In the genomic region with DNA sequence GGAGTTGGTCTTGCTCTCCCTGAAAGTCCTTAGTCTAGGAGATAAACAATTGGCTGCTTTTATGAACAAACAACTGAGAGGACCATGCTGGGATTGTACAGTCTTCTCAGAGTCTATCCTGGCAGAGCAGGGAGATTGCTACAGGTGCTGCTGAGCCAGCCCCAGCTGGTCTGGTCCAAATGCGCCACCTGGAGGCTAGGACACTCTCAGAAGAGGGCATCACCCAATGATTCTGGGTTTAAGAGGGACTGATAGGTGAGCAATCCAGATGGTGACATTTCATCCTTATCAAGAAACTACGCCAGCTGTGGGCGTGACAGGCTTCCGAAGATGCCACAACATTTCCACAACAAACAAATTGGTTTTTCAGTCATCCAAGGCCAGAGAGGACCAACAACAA, we compare ENCODE assay signal across 7 mouse cellular contexts. TPM values are rescaled to one million over a fixed set of nuclear protein-coding genes. Genes with fewer than 3 reads are reported as not detected.
DNase-seq lines count a peak whose midpoint lies in the region; ATAC-seq and TF ChIP-seq lines count a peak whose summit lies in the region.

No protein-coding gene starts in this region.

- H3K36me3 ChIP-seq in forebrain, embryonic 14.5 days (ENCODE audit: control insufficient read depth, insufficient read depth, low read length), result no peaks in the 10 kb centered on the region
- no peaks in the 10 kb centered on the region for H3K36me3 ChIP-seq in intestine, embryonic 15.5 days
- no peaks in the 10 kb centered on the region for H3K36me3 ChIP-seq in midbrain, embryonic 11.5 days (ENCODE audit: control insufficient read depth, insufficient read depth, low read length)
- H3K36me3 ChIP-seq in spleen, adult 2 months (ENCODE audit: control insufficient read depth, insufficient read depth, low read length), result no peaks in the 10 kb centered on the region

- peak; percentile 39 for DNase-seq in R1 (ENCODE audit: low read depth, low spot score)
- peak; percentile 72 for DNase-seq in forebrain, embryonic 14.5 days (ENCODE audit: low spot score)
- peak; percentile 41 to 73 for DNase-seq in left cerebral cortex, postnatal 10 days (ENCODE audit: extremely low spot score in 1 of 2, low spot score in 2 of 2)
- peak; percentile 80 for DNase-seq in midbrain, embryonic 11.5 days (ENCODE audit: low spot score, missing footprints)
- DNase-seq in spleen, adult 2 months (ENCODE audit: low read depth in 1 of 2, low spot score in 2 of 2), result peak in 1 of 2 experiments; percentile 35

- 46% methylated on average over 4 of the region's 4 CpGs for WGBS in forebrain, embryonic 14.5 days
- 41% methylated on average over 4 of the region's 4 CpGs for WGBS in intestine, embryonic 15.5 days
- 51% methylated on average over 4 of the region's 4 CpGs for WGBS in midbrain, embryonic 11.5 days
- 46% methylated on average over 4 of the region's 4 CpGs for WGBS in spleen, adult 2 months

- intact Hi-C loops in left cerebral cortex, postnatal 10 days (cut with DNase I), result loop anchor here (5.0 kb wide), 1 partner anchor 196 kb away; a partner anchor contains a TSS

- ATAC-seq in cerebellum, adult (ENCODE audit: insufficient number of reproducible peaks, low FRiP score, low TSS enrichment), result peak; percentile 68
- ATAC-seq in forebrain, embryonic 14.5 days, result peak; percentile 82
- peak; percentile 83 for ATAC-seq in intestine, embryonic 15.5 days
- peak; percentile 57; the same call in 1 of the 2 replicates for ATAC-seq in midbrain, embryonic 11.5 days (ENCODE audit: low FRiP score)

- no peaks in the 10 kb centered on the region for H3K4me1 ChIP-seq in forebrain, embryonic 14.5 days (ENCODE audit: control insufficient read depth, insufficient read depth, low read length)
- H3K4me1 ChIP-seq in intestine, embryonic 15.5 days (replicated peaks), result no peaks in the 10 kb centered on the region
- H3K4me1 ChIP-seq in midbrain, embryonic 11.5 days (ENCODE audit: control insufficient read depth, insufficient read depth, low read length), result no peaks in the 10 kb centered on the region
- no peaks in the 10 kb centered on the region for H3K4me1 ChIP-seq in spleen, adult 2 months (ENCODE audit: control insufficient read depth, insufficient read depth, insufficient read length)

- TF ChIP-seq POLR2A in spleen, adult 2 months (IDR thresholded peaks at IDR 0.05; ENCODE audit: low read depth, low read length), result no peak

- no peak overlapping the region for H3K4me3 ChIP-seq in forebrain, embryonic 14.5 days (ENCODE audit: low read depth, low read length)
- H3K4me3 ChIP-seq in intestine, embryonic 15.5 days (replicated peaks), result no peak overlapping the region
- no peak overlapping the region for H3K4me3 ChIP-seq in midbrain, embryonic 11.5 days (ENCODE audit: low read depth, low read length)
- H3K4me3 ChIP-seq in spleen, adult 2 months (ENCODE audit: extremely low read depth, insufficient read depth, insufficient read length), result no peak overlapping the region

- no peak overlapping the region for H3K9ac ChIP-seq in forebrain, embryonic 14.5 days (ENCODE audit: low read length)
- no peak overlapping the region for H3K9ac ChIP-seq in intestine, embryonic 15.5 days
- no peak overlapping the region for H3K9ac ChIP-seq in midbrain, embryonic 11.5 days (ENCODE audit: low read length)

- no peaks in the 10 kb centered on the region for H3K27me3 ChIP-seq in forebrain, embryonic 14.5 days (replicated peaks; ENCODE audit: control insufficient read depth, insufficient read depth, low read length)
- H3K27me3 ChIP-seq in intestine, embryonic 15.5 days (replicated peaks), result no peaks in the 10 kb centered on the region
- no peaks in the 10 kb centered on the region for H3K27me3 ChIP-seq in midbrain, embryonic 11.5 days (ENCODE audit: control insufficient read depth, insufficient read depth, low read length)
- H3K27me3 ChIP-seq in spleen, adult 2 months (ENCODE audit: control insufficient read depth, insufficient read depth, low read length), result no peaks in the 10 kb centered on the region

- H3K27ac ChIP-seq in forebrain, embryonic 14.5 days (ENCODE audit: low read depth, low read length), result no peak overlapping the region
- no peak overlapping the region for H3K27ac ChIP-seq in intestine, embryonic 15.5 days
- no peak overlapping the region for H3K27ac ChIP-seq in midbrain, embryonic 11.5 days (ENCODE audit: low read depth, low read length)
- no peak overlapping the region for H3K27ac ChIP-seq in spleen, adult 2 months (ENCODE audit: insufficient read depth, low read length)

- no peak overlapping the region for H3K4me2 ChIP-seq in forebrain, embryonic 14.5 days (ENCODE audit: low read length)
- no peak overlapping the region for H3K4me2 ChIP-seq in intestine, embryonic 15.5 days (replicated peaks)
- H3K4me2 ChIP-seq in midbrain, embryonic 11.5 days, result no peak overlapping the region

- peak; percentile 52; the same call in 1 of the 2 replicates for TF ChIP-seq CTCF in spleen, adult 2 months (IDR thresholded peaks at IDR 0.05; ENCODE audit: extremely low read depth, insufficient read depth, insufficient read length, insufficient replicate concordance)

- H3K9me3 ChIP-seq in forebrain, embryonic 14.5 days (replicated peaks; ENCODE audit: control insufficient read depth, low read length), result no peaks in the 10 kb centered on the region
- H3K9me3 ChIP-seq in intestine, embryonic 15.5 days, result no peaks in the 10 kb centered on the region
- H3K9me3 ChIP-seq in midbrain, embryonic 11.5 days (ENCODE audit: control insufficient read depth, low read length), result no peaks in the 10 kb centered on the region

RNA-seq across cellular contexts. Expression of a gene that starts 51.2 kb away (rescaled TPM):
- 70.3 and 73.6 TPM in 2 replicates for polyA plus RNA-seq in forebrain, embryonic 14.5 days (2014; fragmentation: Nextera tagmentation; extraction: Ambion mirVana)
- polyA plus RNA-seq in intestine, embryonic 15.5 days (2015; fragmentation: Nextera tagmentation; extraction: Ambion mirVana), result 66.8 and 80.9 TPM in 2 replicates
- 10 to 100 TPM; 41.8 to 45.3 TPM for total RNA-seq in left cerebral cortex, postnatal 10 days (2021)
- polyA plus RNA-seq in midbrain, embryonic 11.5 days (2014; fragmentation: Nextera tagmentation; extraction: Ambion mirVana), result 182 TPM in 2 replicates
- polyA plus RNA-seq in spleen, adult 2 months (2012; rRNA removed), result 5.1 and 10.4 TPM in 2 replicates
